Mouse (Mus musculus) thymus, adult 2 months (tissue): Measurements from ENCODE around the gene LTO1.

ENCODE experiments used
- CTCF ChIP-seq: fragments of 200-500 bp; IDR thresholded peaks from 2 replicates; pipeline ENCODE4 v1.5.1; 2012; ENCODE audit warnings: mild to moderate bottlenecking, control low read depth, low read length, moderate library complexity, borderline replicate concordance; ENCODE audit not compliant: control insufficient read depth, poor library complexity, insufficient read depth; ENCODE audit errors: extremely low read depth
- POLR2A ChIP-seq: fragments of 200-500 bp; IDR thresholded peaks from 2 replicates; pipeline ENCODE4 v1.6.1; 2012; ENCODE audit warnings: mild to moderate bottlenecking, low read length, control low read depth, moderate library complexity; ENCODE audit not compliant: control insufficient read depth, poor library complexity, insufficient read depth; ENCODE audit errors: extremely low read depth

DNA sequence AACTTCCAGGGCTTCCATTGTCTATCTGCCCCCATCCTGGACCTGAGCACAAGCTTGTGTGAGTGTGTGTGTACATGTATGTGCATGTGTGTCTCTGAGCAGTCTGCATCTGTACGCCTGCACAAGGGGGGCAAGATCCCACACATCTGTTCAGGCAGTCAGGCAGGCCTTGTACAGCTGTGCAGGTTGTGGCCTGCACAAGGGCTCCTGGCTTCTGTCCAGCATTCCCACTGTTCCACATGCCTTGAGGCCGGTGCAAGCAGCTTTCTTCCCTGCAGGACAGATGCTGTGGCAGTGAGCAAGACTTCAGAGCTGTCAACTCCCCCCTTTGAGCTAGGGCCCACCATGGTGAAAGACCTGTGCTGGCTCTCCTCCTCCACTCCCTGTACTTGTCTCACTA, 31.8 kb upstream of the LTO1 start:
- TF ChIP-seq CTCF (no peak), POLR2A (no peak)
